Mouse (Mus musculus) G1E-ER4 (cell line): ENCODE measurements at regions not wholly inside any gene's neighbourhood (a gene's known extent, or its start where the extent isn't known, plus 50 kb on each side); places are given as distances from the start of the nearest gene placed in this dataset.

Source experiments
- GATA1 ChIP-seq: IDR thresholded peaks from one replicate; pipeline ENCODE4 v1.8.0; 2012; ENCODE audit warnings: low read length, inconsistent platforms

GRCm38 (mm10) chrX:12919576-12919975 lies 151.7 kb upstream of the Usp9x start:
- TF ChIP-seq GATA1, result no peak

- no peak for TF ChIP-seq GATA1
These were observed 154.2 kb upstream of the Usp9x start for GRCm38 (mm10) chrX:12917105-12917504.

DNA sequence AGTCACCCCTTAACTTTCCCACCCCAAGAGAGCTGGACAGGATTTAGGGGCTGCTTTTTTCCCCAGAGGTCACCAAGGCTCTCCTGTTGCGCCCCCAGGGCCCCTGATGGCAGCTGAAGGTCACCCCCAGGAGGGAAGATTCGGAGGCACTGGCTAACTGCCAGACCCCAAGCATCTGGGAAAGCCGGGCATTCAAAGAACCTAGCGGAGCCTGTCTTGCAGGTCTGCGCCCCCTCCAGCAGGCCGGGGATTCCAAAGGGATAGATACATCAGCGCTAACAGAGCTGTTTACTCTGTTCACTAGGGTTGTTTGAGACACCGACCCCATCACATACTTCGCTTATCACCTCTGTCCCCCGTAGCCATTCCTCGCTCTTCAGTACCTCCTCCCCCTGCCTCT lies 154.6 kb upstream of the Usp9x start:
- TF ChIP-seq GATA1, result no peak

DNA sequence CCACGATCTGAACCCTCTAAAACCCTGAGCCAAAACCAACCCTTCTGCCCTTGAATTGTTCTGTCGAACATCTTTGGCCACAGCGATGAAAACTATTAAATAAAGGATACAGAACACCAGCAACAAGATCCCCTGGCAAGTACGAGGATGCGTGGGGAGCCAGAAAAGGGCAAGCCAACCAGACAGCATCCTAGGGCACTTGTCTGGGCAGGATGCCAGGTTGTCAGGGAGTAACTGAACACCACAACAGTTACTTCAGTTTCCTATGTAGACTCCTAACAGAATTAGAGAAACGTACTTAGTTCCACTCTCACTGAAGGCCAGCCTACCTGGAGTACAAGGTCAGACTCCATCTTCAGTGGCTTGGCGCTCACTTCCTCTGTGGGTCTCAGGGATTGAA lies 138.4 kb upstream of the Med14 start:
- TF ChIP-seq GATA1, result no peak

- TF ChIP-seq GATA1, result no peak
These were observed 129.6 kb upstream of the Med14 start for GRCm38 (mm10) chrX:12891468-12891867.

- TF ChIP-seq GATA1, result no peak
These were observed 127.6 kb upstream of the Med14 start for GRCm38 (mm10) chrX:12889482-12889808.

GRCm38 (mm10) chrX:12888708-12889481 lies 127.0 kb upstream of the Med14 start:
- no peak for TF ChIP-seq GATA1

- no peak for TF ChIP-seq GATA1
These were observed 126.3 kb upstream of the Med14 start for GRCm38 (mm10) chrX:12888010-12888707.

DNA sequence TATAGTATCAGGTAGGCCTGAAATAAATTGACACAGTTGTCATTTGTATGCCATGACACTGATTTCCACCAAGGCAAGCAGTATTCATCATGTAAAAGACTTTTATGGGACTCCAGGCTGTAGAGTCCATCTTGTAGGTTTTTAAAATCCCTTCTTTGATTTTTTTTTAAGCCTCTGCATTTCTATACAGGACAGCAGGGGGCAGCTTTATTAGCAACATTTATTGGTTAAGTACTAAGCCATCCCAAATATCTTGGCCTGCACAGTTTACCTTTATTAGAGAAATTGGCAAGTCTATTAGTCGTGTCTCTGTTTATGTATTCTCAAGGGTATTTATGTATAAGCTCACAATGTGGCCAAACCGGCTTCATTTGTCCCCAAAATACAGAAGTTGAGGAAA lies 125.6 kb upstream of the Med14 start:
- no peak for TF ChIP-seq GATA1

DNA sequence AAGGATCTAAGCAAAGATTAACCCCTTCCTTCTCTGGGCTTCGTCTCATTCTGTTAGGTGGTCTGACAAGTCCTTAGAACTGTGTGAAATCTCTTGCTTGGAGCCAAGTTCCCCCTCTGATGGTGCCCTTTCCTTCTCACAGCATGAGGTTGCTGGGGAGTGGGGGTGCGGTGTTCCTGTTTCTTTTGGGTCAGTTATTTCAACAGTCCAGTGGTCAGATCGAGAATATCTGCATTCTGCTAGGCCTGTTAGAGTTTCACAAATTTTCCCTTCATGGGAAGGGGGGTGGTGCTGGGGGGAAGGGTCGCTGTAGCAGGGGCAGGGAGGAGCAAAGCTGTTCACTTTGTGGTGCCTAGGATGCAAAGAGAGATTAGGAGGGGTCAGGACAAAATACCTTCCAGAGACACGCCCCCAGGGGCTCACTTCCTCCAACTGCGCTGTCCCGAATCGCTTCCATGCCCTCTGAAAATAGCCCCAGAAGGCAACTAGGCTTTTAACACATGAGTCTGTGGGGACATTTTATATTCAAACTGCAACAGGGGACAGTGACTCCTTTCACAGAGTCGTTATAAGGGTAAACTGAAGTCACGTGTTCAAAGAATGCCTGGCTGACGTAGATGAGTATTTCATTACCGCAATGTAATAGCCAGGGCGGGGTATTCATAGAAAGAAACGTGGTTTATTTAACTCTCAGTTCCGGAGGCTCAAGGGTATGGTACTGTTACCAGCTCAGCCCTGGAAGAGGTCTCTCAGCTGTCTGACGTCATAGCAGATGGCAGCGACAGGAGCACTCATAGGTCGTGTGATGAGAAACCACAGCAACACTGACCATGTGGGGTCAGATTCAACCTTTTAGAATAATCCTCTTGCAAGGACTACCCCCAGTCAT lies 124.5 kb upstream of the Med14 start:
- TF ChIP-seq GATA1, result no peak

GRCm38 (mm10) chrX:12879233-12879632 lies 117.4 kb upstream of the Med14 start:
- TF ChIP-seq GATA1, result no peak

DNA sequence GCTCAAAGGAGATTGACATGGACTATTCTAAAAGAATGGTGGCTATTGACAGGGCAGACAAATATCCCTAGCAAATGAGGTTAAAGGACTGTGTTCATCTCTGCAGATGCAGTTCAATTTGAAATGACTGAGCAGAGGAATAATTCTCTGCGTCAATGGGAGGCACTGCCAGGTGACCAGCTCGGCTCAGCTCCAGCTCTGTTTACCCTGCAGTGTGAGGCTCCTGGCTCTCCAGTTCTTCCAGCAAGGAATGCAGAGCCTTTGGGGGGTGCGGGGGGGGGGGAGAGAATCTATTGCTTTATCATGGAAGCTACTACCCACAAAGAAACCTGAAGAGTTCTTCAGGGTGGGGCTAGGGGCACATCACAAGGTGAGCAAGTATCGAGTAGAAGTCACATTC lies 115.6 kb upstream of the Med14 start:
- TF ChIP-seq GATA1, result no peak

DNA sequence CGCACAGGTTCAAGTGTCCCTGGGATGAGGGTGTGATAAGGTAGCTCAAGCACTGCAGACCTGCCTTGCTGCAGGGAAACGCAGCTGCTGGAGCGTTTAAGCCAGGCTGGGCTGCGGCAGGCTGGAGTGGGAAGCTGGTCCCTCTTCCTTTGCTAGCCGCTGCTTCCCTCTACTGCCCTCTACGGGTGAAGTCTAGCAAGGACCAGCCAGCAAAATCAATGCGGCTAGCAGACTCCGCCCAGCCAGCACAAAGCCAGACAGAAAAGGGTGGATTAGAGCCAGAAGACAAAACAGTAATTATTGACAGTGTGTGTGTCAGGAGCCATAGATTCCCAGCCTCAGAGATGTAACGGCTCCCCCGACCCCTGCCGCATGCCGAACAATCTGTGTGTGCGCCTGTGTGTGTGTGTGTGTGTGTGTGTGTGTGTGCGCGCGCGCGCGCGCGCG lies 111.8 kb upstream of the Med14 start:
- no peak for TF ChIP-seq GATA1

- no peak for TF ChIP-seq GATA1
These were observed 111.4 kb upstream of the Med14 start for GRCm38 (mm10) chrX:12873230-12873629.

DNA sequence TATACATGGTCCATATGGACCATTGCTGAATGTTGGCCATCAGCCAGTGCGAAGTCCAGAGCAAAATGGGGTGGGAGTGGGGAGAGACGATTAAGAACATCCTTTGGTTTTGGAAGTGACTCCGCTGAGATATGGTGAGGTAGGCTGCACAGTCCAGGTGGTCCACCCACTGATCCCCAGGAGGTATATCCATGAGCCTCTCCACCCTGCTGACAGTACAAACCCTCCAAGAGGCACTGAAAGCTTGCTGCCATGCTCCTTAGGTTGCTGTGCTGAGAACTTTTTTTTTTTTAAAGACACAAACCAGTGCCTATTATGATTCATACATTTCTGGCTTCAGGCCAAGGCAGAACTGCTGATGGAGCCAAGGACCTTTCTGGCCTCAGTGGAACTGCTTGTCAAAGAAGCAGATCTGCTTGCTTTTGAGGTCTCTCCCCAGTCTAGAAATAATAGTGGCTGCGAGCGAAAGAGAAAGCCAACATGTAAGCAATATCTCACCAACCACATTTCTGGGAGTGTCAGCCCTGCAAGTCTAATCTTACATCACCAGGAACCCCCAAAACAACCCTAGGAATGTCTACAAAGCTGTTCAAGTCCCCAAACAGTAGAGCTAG lies 105.1 kb upstream of the Med14 start:
- no peak for TF ChIP-seq GATA1

DNA sequence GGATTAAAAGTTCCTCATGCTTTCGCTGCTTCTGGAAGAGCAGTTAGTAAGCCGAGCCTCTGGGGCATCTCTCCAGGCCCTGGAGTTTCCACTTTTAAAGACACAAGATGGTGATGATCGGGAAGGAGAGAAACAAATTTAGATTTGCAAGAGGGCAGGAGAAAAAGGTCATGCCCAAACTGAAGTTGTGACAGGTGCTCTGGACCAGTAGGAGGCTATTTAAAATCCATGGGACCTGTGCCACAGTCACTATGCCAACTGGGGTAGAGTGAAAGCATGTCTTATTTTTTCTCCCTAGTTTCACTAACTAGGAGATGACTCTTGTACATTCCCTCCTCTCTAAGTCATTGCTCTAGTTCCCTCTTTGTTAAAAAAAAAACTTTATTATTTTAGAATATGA lies 104.3 kb upstream of the Med14 start:
- no peak for TF ChIP-seq GATA1
